Mouse (Mus musculus) adrenal gland, adult 8-10 months (tissue): ENCODE results near the gene Mtor. TPM values are rescaled to one million over a fixed set of nuclear protein-coding genes. Genes with fewer than 3 reads are reported as not detected.

Experiments used
- DNase-seq: peaks from one replicate; pipeline ENCODE4 v3.0.0; 2022
- total RNA-seq, 4 experiments: library from RNA; stranded (reverse); gene quantifications; 2 replicates each; pipeline ENCODE4 v1.2.4; 2022

The Mtor gene
- total RNA-seq, 4 experiments from 2014 or later: 74.2 to 82.1 (median 79.3) TPM

- no peak for DNase-seq
Measured at GRCm38 (mm10) chr4:148442598-148442997, 5.8 kb upstream of the Mtor start.

GRCm38 (mm10) chr4:148444250-148444967 is 4.0 kb upstream of the Mtor start, which contains the start of gene Ubiad1:
TSS of gene Ubiad1 (minus strand) at chr4:148444771.
- DNase-seq: peak; percentile 84

- DNase-seq: peak; percentile 41
Measured at GRCm38 (mm10) chr4:148448853-148449245, 438 bp downstream of the Mtor start.

- DNase-seq: no peak
Measured at GRCm38 (mm10) chr4:148453707-148454106, 5.3 kb downstream of the Mtor start.

- DNase-seq: no peak
Measured at GRCm38 (mm10) chr4:148455477-148456025, 7.1 kb downstream of the Mtor start.

GRCm38 (mm10) chr4:148460656-148461284 is 12.4 kb downstream of the Mtor start:
- DNase-seq: no peak

GRCm38 (mm10) chr4:148461772-148462171 is 13.4 kb downstream of the Mtor start:
- DNase-seq: no peak

GRCm38 (mm10) chr4:148462717-148463116 is 14.3 kb downstream of the Mtor start:
- no peak for DNase-seq

- no peak for DNase-seq
Measured at GRCm38 (mm10) chr4:148463208-148463960, 15.0 kb downstream of the Mtor start.

- DNase-seq: no peak
Measured at GRCm38 (mm10) chr4:148464301-148464700, 15.9 kb downstream of the Mtor start.

- no peak for DNase-seq
Measured at GRCm38 (mm10) chr4:148464869-148465268, 16.5 kb downstream of the Mtor start.

- peak; percentile 49 for DNase-seq
Measured at GRCm38 (mm10) chr4:148466511-148467079, 18.2 kb downstream of the Mtor start.

- DNase-seq: no peak
Measured at GRCm38 (mm10) chr4:148468396-148468795, 20.0 kb downstream of the Mtor start.

- no peak for DNase-seq
Measured at GRCm38 (mm10) chr4:148469487-148470252, 21.3 kb downstream of the Mtor start.

- DNase-seq: no peak
Measured at GRCm38 (mm10) chr4:148471363-148471806, 23.0 kb downstream of the Mtor start.

GRCm38 (mm10) chr4:148472436-148473174 is 24.2 kb downstream of the Mtor start:
- no peak for DNase-seq

GRCm38 (mm10) chr4:148473496-148473895 is 25.1 kb downstream of the Mtor start:
- no peak for DNase-seq

- DNase-seq: no peak
Measured at GRCm38 (mm10) chr4:148480245-148480644, 31.8 kb downstream of the Mtor start.

- no peak for DNase-seq
Measured at GRCm38 (mm10) chr4:148481557-148482168, 33.3 kb downstream of the Mtor start.

- DNase-seq: no peak
Measured at GRCm38 (mm10) chr4:148484511-148484910, 36.1 kb downstream of the Mtor start.

GRCm38 (mm10) chr4:148487841-148488240 is 39.4 kb downstream of the Mtor start:
- no peak for DNase-seq
